Mouse (Mus musculus): ENCODE results near the gene Coro1b. TPM values are rescaled to one million over a fixed set of nuclear protein-coding genes. Genes with fewer than 3 reads are reported as not detected.

Gene Coro1b
- polyA plus RNA-seq, 1 experiment from 2014 or later: 114 TPM

DNA sequence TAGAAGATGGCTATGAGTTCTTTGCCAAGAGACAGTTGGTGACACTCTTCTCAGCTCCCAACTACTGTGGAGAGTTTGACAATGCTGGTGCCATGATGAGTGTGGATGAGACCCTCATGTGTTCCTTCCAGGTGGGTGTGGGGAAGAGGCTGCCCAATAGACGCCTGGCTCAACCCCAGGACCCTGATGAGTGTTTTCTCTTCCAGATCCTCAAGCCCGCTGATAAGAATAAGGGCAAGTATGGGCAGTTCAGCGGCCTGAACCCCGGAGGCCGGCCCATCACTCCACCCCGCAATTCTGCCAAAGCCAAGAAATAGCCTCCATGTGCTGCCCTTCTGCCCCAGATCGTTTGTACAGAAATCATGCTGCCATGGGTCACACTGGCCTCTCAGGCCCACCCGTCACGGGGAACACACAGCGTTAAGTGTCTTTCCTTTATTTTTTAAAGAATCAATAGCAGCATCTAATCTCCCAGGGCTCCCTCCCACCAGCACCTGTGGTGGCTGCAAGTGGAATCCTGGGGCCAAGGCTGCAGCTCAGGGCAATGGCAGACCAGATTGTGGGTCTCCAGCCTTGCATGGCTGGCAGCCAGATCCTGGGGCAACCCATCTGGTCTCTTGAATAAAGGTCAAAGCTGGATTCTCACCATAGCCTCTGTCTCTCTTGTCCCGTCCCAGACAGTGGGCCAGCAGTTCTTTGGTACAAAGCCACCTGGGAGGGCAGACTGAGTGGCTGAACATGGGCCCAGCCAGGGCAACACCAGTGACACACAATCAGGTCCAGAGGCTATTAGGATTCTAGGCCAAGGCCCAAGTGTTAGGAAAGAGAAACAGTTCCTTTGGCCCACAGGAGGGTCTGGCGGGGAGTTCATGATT, 46.6 kb downstream of the Coro1b start:
- no peaks in the 10 kb centered on the region for H3K27me3 ChIP-seq
- H3K36me3 ChIP-seq: peaks cover 48% of the 10 kb centered on the region
- WGBS: 67% methylated on average over 12 of the region's 12 CpGs
- no peak overlapping the region for H3K9ac ChIP-seq
- no peak for ATAC-seq (replicated peaks; ENCODE audit: insufficient number of reproducible peaks, insufficient read depth, low FRiP score, low read depth)
- H3K4me2 ChIP-seq: no peak overlapping the region
- no peaks in the 10 kb centered on the region for H3K9me3 ChIP-seq (replicated peaks)
- peaks cover 50% of the 10 kb centered on the region for H3K4me1 ChIP-seq (replicated peaks)
- no peak overlapping the region for H3K4me3 ChIP-seq
- H3K27ac ChIP-seq: no peak overlapping the region; the same call in 1 of the 2 replicates

DNA sequence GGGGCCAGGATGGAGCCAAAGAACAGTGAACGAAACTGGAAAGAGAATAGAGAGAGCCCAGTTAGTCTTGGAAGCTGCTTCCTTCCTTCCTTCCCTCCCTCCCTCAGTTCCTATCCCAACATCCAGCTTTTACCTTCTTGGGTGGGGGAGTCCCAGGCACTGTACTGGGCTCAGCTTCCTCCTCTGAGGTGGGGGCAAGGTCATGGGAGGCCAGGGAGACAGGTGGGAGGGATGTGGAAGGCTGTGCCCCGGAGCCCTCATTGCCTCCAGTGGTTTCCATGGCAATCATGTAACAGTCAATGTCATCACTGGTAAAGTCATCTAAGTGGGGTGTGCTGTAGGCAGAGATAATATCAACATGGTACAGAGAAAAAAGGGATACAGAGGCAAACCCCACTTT, 47.6 kb downstream of the Coro1b start:
- 56% methylated on average over 2 of the region's 2 CpGs for WGBS
- peaks cover 48% of the 10 kb centered on the region for H3K36me3 ChIP-seq
- ATAC-seq (replicated peaks; ENCODE audit: insufficient number of reproducible peaks, insufficient read depth, low FRiP score, low read depth): no peak
- H3K4me1 ChIP-seq (replicated peaks): peaks cover 55% of the 10 kb centered on the region
- H3K4me2 ChIP-seq: no peak overlapping the region
- no peaks in the 10 kb centered on the region for H3K9me3 ChIP-seq (replicated peaks)
- H3K27me3 ChIP-seq: no peaks in the 10 kb centered on the region
- peak overlapping the region; percentile 12; the same call in 1 of the 2 replicates for H3K27ac ChIP-seq
- H3K4me3 ChIP-seq: no peak overlapping the region
- H3K9ac ChIP-seq: no peak overlapping the region

DNA sequence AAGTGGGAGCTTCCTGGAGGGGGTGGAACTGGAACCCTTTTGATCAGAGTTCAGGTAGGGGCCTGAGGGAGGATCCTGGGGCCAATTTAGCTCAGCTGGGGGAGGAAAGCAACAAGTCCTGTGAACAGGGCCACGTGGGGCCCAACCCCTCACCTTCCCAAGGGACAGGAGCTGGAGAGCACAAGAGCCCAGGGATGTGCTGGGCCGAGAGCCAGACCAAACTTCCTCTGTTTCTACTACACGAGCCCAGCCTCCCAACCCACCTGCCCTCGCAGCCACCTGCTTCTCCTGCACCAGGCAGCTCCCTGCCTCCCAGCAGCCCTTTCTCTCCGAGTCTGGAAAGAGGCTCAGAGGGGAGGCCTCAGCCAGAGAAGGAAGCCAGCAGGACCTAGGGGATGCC, 48.1 kb downstream of the Coro1b start:
- WGBS: 33% methylated on average over 5 of the region's 5 CpGs
- H3K4me3 ChIP-seq: no peak overlapping the region
- H3K27me3 ChIP-seq: no peaks in the 10 kb centered on the region
- H3K36me3 ChIP-seq: peaks cover 48% of the 10 kb centered on the region
- H3K9ac ChIP-seq: no peak overlapping the region
- ATAC-seq (replicated peaks; ENCODE audit: insufficient number of reproducible peaks, insufficient read depth, low FRiP score, low read depth): no peak
- no peaks in the 10 kb centered on the region for H3K9me3 ChIP-seq (replicated peaks)
- no peak overlapping the region for H3K4me2 ChIP-seq
- H3K27ac ChIP-seq: 0 out of 2 replicates have a peak overlapping the region, but pooled peaks have one; percentile 12
- H3K4me1 ChIP-seq (replicated peaks): peaks cover 51% of the 10 kb centered on the region

DNA sequence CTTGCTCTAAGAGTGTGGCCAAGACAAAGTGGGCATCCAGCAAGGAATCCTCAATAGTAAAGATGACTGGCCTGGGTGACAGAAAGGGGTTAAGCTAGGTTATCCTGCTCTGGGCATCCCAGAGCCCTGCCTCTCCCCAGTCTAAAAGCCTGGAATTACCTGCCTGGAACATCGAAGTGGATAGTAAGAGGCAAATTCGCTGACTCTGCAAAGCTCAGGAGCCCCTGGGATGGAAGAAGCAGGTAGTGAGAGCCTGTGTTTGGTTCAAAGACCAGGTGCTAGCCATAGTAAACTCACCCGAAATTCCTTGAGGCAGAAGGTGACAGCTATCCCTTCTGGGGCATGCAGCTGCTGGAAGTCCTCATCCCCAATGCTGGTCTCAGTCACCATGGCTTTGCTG, 48.8 kb downstream of the Coro1b start:
- Histone ChIP-seq H3K9me3 (replicated peaks) (no peaks in the 10 kb centered on the region), H3K4me1 (replicated peaks) (peaks cover 54% of the 10 kb centered on the region), H3K4me3 (no peak overlapping the region), H3K36me3 (peaks cover 48% of the 10 kb centered on the region), H3K4me2 (no peak overlapping the region), H3K27me3 (no peaks in the 10 kb centered on the region), H3K27ac (no peak overlapping the region), H3K9ac (no peak overlapping the region)
- WGBS: 60% methylated on average over 3 of the region's 3 CpGs
- no peak for ATAC-seq (replicated peaks; ENCODE audit: insufficient number of reproducible peaks, insufficient read depth, low FRiP score, low read depth)

DNA sequence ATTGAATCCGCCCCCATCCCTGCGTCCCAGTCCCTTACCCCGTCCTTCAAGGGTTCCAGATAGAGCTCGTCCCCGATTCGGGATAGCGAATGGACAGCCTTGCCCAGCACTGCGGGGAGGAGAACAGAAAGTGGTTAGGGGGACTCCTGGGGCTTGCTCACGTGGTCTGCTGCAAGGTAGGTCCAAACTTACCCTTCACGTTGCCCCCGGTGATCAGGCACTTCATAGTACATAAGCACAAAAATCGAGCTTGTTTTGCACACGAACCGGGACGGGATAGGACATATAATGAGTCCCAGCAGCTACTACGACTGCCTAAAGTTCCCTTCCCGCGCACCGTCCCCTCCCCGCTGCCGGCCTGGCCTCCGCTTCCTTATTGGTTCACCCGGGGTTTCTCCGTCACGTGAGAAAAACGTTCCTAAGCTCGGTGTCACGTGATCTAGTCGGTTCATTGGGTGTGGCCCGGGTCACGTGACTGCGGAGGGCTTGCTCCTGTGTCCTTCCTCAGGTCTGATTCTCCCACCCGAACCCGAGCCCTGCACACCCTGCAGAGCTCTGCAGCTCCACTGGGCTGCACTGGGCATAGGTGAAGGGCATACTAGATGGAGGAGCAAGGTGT, 53.0 kb downstream of the Coro1b start, which contains the start of gene Rad9a:
Gene Rad9a (minus strand): TSS at position 372 of the 619 bp plus-strand sequence.
- peak within 1 kb of the TSS; percentile 66 for H3K4me3 ChIP-seq
- H3K9me3 ChIP-seq (replicated peaks): no peaks in the 10 kb centered on the region
- peak within 1 kb of the TSS; percentile 74 for H3K27ac ChIP-seq
- peak within 1 kb of the TSS; percentile 71 for H3K9ac ChIP-seq
- H3K4me1 ChIP-seq (replicated peaks): peaks cover 30% of the 10 kb centered on the region
- H3K4me2 ChIP-seq: peak within 1 kb of the TSS; percentile 92
- peak; percentile 73 for ATAC-seq (replicated peaks; ENCODE audit: insufficient number of reproducible peaks, insufficient read depth, low FRiP score, low read depth)
- H3K36me3 ChIP-seq: peaks cover 15% of the 10 kb centered on the region
- H3K27me3 ChIP-seq: peaks cover 10% of the 10 kb centered on the region
- WGBS: under 1% methylated on average over 34 of the region's 34 CpGs

DNA sequence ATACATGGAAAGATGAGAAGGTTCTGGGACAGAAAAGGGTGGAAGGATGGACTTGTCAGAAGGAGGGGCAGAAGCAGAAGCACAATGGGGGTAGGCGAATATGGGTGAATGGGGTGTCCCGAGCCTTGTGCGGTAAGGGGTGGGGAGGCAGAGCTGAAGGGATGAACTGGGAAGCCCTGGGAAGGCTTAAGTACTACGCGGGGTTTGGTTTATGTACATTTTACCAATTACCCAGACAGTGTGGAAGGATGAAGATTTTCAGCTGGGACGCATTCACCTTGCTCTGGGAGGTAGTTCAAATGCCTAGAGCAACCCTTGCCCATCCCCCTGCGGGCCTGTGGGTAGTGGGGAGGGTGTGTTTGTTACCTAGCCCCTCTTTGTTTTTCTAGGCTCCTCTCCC, 53.7 kb downstream of the Coro1b start:
- H3K27ac ChIP-seq: peak overlapping the region; percentile 74; the same call in 1 of the 2 replicates
- H3K27me3 ChIP-seq: peaks cover 15% of the 10 kb centered on the region
- H3K4me3 ChIP-seq: peak overlapping the region; percentile 66
- ATAC-seq (replicated peaks; ENCODE audit: insufficient number of reproducible peaks, insufficient read depth, low FRiP score, low read depth): no peak
- H3K36me3 ChIP-seq: peaks cover 10% of the 10 kb centered on the region; the same call in 1 of the 2 replicates
- H3K4me2 ChIP-seq: peak overlapping the region; percentile 92
- 32% methylated on average over 7 of the region's 7 CpGs for WGBS
- H3K4me1 ChIP-seq (replicated peaks): peaks cover 22% of the 10 kb centered on the region
- no peaks in the 10 kb centered on the region for H3K9me3 ChIP-seq (replicated peaks)
- peak overlapping the region; percentile 71 for H3K9ac ChIP-seq

DNA sequence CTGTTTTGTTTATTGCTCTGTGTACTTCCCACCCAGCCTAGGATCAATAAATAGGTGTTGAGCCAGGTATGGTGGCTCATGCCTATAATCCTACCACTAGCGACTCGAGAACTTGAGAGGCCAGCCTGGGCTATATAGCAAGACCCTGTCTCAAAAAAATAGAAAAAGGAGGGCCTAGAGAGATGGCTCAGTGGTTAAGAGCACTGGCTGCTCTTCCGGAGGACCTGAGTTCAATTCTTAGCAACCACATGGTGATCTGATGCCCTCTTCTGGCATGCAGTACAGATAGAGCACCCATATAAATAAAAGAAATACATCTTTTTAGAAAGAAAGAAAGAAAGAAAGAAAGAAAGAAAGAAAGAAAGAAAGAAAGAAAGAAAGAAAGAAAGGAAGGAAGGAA, 54.7 kb downstream of the Coro1b start:
- ATAC-seq (replicated peaks; ENCODE audit: insufficient number of reproducible peaks, insufficient read depth, low FRiP score, low read depth): no peak
- H3K9ac ChIP-seq: no peak overlapping the region
- peaks cover 2% of the 10 kb centered on the region; the same call in 1 of the 2 replicates for H3K36me3 ChIP-seq
- H3K27ac ChIP-seq: 0 out of 2 replicates have a peak overlapping the region, but pooled peaks have one; percentile 62
- no peak overlapping the region for H3K4me3 ChIP-seq
- no peak overlapping the region for H3K4me2 ChIP-seq
- H3K27me3 ChIP-seq: peaks cover 15% of the 10 kb centered on the region
- peaks cover 22% of the 10 kb centered on the region for H3K4me1 ChIP-seq (replicated peaks)
- no peaks in the 10 kb centered on the region for H3K9me3 ChIP-seq (replicated peaks)
- WGBS: 64% methylated on average over 3 of the region's 3 CpGs

Other genes with a start within 250 kb of the Coro1b start
- 24.9 and 39.6 TPM in 2 replicates for gene Tcirg1, start 241.5 kb upstream of the Coro1b start, polyA plus RNA-seq (2015; fragmentation: Nextera tagmentation; extraction: Ambion mirVana)
- 371 and 387 TPM in 2 replicates for gene Ndufs8, start 235.8 kb upstream of the Coro1b start, polyA plus RNA-seq (2015; fragmentation: Nextera tagmentation; extraction: Ambion mirVana)
- gene Aldh3b1, start 218.8 kb upstream of the Coro1b start, polyA plus RNA-seq (2015; fragmentation: Nextera tagmentation; extraction: Ambion mirVana): 1.6 and 4.0 TPM in 2 replicates
- gene Unc93b1, start 213.4 kb upstream of the Coro1b start, polyA plus RNA-seq (2015; fragmentation: Nextera tagmentation; extraction: Ambion mirVana): 15.0 and 21.8 TPM in 2 replicates
- gene Aldh3b3, start 190.0 kb upstream of the Coro1b start, polyA plus RNA-seq (2015; fragmentation: Nextera tagmentation; extraction: Ambion mirVana): not detected in 2 replicates
- gene Aldh3b2, start 176.3 kb upstream of the Coro1b start, polyA plus RNA-seq (2015; fragmentation: Nextera tagmentation; extraction: Ambion mirVana): 0.16 and 1.2 TPM in 2 replicates
- 11.3 and 12.9 TPM in 2 replicates for gene Acy3, start 162.0 kb upstream of the Coro1b start, polyA plus RNA-seq (2015; fragmentation: Nextera tagmentation; extraction: Ambion mirVana)
- gene Tbx10, start 155.9 kb upstream of the Coro1b start, polyA plus RNA-seq (2015; fragmentation: Nextera tagmentation; extraction: Ambion mirVana): not detected in 2 replicates
- gene Nudt8, start 148.0 kb upstream of the Coro1b start, polyA plus RNA-seq (2015; fragmentation: Nextera tagmentation; extraction: Ambion mirVana): 53.0 and 55.9 TPM in 2 replicates
- gene Gm49405, start 148.0 kb upstream of the Coro1b start, polyA plus RNA-seq (2015; fragmentation: Nextera tagmentation; extraction: Ambion mirVana): 4.5 and 5.4 TPM in 2 replicates
- 72.2 and 80.1 TPM in 2 replicates for gene Doc2g, start 145.3 kb upstream of the Coro1b start, polyA plus RNA-seq (2015; fragmentation: Nextera tagmentation; extraction: Ambion mirVana)
- 513 and 534 TPM in 2 replicates for gene Ndufv1, start 135.8 kb upstream of the Coro1b start, polyA plus RNA-seq (2015; fragmentation: Nextera tagmentation; extraction: Ambion mirVana)
- gene Gstp1, start 110.6 kb upstream of the Coro1b start, polyA plus RNA-seq (2015; fragmentation: Nextera tagmentation; extraction: Ambion mirVana): 387 and 406 TPM in 2 replicates
- 9.2 and 11.1 TPM in 2 replicates for gene Gstp2, start 102.6 kb upstream of the Coro1b start, polyA plus RNA-seq (2015; fragmentation: Nextera tagmentation; extraction: Ambion mirVana)
- 0.30 and 0.93 TPM in 2 replicates for gene Gstp3, start 89.0 kb upstream of the Coro1b start, polyA plus RNA-seq (2015; fragmentation: Nextera tagmentation; extraction: Ambion mirVana)
- not detected in 2 replicates for gene Cabp2, start 67.0 kb upstream of the Coro1b start, polyA plus RNA-seq (2015; fragmentation: Nextera tagmentation; extraction: Ambion mirVana)
- gene Cdk2ap2, start 51.4 kb upstream of the Coro1b start, polyA plus RNA-seq (2015; fragmentation: Nextera tagmentation; extraction: Ambion mirVana): 63.6 and 81.7 TPM in 2 replicates
- gene Pitpnm1, start 48.6 kb upstream of the Coro1b start, polyA plus RNA-seq (2015; fragmentation: Nextera tagmentation; extraction: Ambion mirVana): 17.2 and 26.5 TPM in 2 replicates
- gene Aip, start 22.8 kb upstream of the Coro1b start, polyA plus RNA-seq (2015; fragmentation: Nextera tagmentation; extraction: Ambion mirVana): 78.1 and 92.5 TPM in 2 replicates
- gene Gpr152, start 8.8 kb upstream of the Coro1b start, polyA plus RNA-seq (2015; fragmentation: Nextera tagmentation; extraction: Ambion mirVana): 0.04 TPM in 1 of 2 replicates, not detected in the other
- not detected in 2 replicates for gene Cabp4, start 4.6 kb upstream of the Coro1b start, polyA plus RNA-seq (2015; fragmentation: Nextera tagmentation; extraction: Ambion mirVana)
- gene Ptprcap, start 5.0 kb downstream of the Coro1b start, polyA plus RNA-seq (2015; fragmentation: Nextera tagmentation; extraction: Ambion mirVana): 3.6 and 33.8 TPM in 2 replicates
- 42.2 and 46.1 TPM in 2 replicates for gene Rps6kb2, start 14.7 kb downstream of the Coro1b start, polyA plus RNA-seq (2015; fragmentation: Nextera tagmentation; extraction: Ambion mirVana)
- 12.3 TPM in 2 replicates for gene Carns1, start 26.9 kb downstream of the Coro1b start, polyA plus RNA-seq (2015; fragmentation: Nextera tagmentation; extraction: Ambion mirVana)
- 3.0 and 14.9 TPM in 2 replicates for gene Tbc1d10c, start 42.7 kb downstream of the Coro1b start, polyA plus RNA-seq (2015; fragmentation: Nextera tagmentation; extraction: Ambion mirVana)
- 666 and 734 TPM in 2 replicates for gene Ppp1ca, start 43.4 kb downstream of the Coro1b start, polyA plus RNA-seq (2015; fragmentation: Nextera tagmentation; extraction: Ambion mirVana)
- gene Rad9a, start 53.0 kb downstream of the Coro1b start, polyA plus RNA-seq (2015; fragmentation: Nextera tagmentation; extraction: Ambion mirVana): 17.3 and 24.1 TPM in 2 replicates
- 0.96 and 1.9 TPM in 2 replicates for gene Clcf1, start 65.6 kb downstream of the Coro1b start, polyA plus RNA-seq (2015; fragmentation: Nextera tagmentation; extraction: Ambion mirVana)
- not detected in 2 replicates for gene AC109138.7, start 65.7 kb downstream of the Coro1b start, polyA plus RNA-seq (2015; fragmentation: Nextera tagmentation; extraction: Ambion mirVana)
- gene Pold4, start 83.3 kb downstream of the Coro1b start, polyA plus RNA-seq (2015; fragmentation: Nextera tagmentation; extraction: Ambion mirVana): 17.1 and 24.1 TPM in 2 replicates
- gene Ssh3, start 120.6 kb downstream of the Coro1b start, polyA plus RNA-seq (2015; fragmentation: Nextera tagmentation; extraction: Ambion mirVana): 6.0 and 10.7 TPM in 2 replicates
- gene Ankrd13d, start 134.5 kb downstream of the Coro1b start, polyA plus RNA-seq (2015; fragmentation: Nextera tagmentation; extraction: Ambion mirVana): 1.1 and 2.7 TPM in 2 replicates
- gene Grk2, start 157.6 kb downstream of the Coro1b start, polyA plus RNA-seq (2015; fragmentation: Nextera tagmentation; extraction: Ambion mirVana): 9.8 and 18.2 TPM in 2 replicates
- 29.5 and 37.2 TPM in 2 replicates for gene Kdm2a, start 249.7 kb downstream of the Coro1b start, polyA plus RNA-seq (2015; fragmentation: Nextera tagmentation; extraction: Ambion mirVana)